Mouse (Mus musculus): Measurements from ENCODE around the gene Nhs. TPM values are rescaled to one million over a fixed set of nuclear protein-coding genes. Genes with fewer than 3 reads are reported as not detected.

The Nhs gene
- under 1 TPM; 0.28 to 0.52 TPM for total RNA-seq (2021)
- long read RNA-seq, experiment 1 = 0 reads
- long read RNA-seq, experiment 2 = 0 reads

DNA sequence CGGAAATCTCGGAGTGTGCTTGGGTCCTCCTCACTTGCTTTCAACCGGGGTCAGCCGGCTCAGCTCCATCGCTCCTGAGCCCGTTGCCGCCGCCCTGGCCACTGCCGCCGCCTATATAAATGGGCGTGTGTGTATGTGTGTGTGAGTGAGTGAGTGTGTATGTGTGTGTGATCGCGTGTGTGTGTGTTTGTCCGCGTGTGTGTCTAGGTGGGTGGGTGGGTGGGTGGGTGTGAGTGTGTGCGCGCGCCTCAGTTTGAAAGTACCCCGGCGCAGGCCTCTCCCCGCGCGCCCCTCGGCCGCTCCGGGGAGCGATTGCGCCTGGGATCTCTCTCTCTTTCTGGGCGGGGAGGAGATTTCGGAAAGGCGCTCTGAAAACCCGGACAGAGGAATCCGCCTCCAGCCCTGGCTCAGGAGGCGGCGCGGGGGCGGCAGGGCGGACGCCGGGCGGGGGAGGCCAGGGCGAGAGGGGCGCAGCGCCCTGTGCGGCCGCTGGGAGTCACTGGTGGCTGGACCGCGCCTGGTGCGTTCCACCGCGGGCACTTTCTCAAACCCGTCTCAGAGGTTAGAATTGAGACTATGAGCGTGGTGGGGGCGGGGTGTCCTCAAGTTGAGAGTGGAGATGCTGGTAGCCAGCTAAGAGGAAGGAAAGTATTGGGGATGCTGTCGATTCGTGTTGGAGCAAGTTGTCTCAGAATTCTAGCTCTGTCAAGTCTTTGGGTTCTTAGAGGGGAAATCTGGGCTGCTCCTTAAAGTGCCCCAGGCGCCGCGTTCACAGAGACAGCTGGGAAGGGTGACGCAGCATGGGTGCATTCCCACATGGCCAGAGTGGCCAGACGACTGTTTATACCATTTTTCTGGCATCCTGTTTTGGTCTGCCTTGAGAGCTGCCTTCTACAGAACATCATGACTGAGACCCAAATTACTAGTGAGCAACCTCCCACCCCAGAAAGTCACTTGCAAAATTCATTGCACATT is at the start of gene Nhs:
TSS of gene Nhs (minus strand) at position 94 of the 975 bp plus-strand sequence.
- intact Hi-C loops (cut with DNase I) = loop anchor here (10.0 kb wide), 2 partner anchors 125 to 135 kb away; no protein-coding TSS in a partner anchor
- DNase-seq = peak; percentile 21 to 47

DNA sequence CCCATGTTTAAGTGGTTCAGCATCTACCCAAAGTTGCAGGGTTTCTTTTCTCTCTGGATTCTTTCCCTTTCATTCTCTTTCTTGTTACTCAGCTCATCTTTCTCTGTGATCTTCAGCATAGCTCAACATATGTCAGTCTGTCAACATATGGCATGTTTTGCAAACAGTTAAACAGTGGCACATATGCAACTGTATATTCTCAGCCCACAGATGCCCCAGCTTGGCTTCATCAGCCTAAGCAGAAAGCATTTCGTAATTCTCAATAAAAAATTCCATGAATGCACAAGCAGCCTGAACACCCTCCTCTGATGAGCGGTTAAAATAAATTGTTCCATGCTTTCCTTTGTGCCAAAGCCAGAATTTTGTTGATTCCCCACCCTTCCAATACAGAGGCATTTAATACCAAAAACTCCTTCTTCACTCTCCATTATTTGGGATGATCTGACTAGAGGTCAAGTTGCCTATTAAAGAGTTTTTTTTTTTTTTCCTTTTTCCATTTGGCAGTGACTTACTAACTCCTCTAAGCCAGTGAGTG is 46.9 kb upstream of the Nhs start:
- no peak for DNase-seq
- intact Hi-C loops (cut with DNase I) = no loop called here

DNA sequence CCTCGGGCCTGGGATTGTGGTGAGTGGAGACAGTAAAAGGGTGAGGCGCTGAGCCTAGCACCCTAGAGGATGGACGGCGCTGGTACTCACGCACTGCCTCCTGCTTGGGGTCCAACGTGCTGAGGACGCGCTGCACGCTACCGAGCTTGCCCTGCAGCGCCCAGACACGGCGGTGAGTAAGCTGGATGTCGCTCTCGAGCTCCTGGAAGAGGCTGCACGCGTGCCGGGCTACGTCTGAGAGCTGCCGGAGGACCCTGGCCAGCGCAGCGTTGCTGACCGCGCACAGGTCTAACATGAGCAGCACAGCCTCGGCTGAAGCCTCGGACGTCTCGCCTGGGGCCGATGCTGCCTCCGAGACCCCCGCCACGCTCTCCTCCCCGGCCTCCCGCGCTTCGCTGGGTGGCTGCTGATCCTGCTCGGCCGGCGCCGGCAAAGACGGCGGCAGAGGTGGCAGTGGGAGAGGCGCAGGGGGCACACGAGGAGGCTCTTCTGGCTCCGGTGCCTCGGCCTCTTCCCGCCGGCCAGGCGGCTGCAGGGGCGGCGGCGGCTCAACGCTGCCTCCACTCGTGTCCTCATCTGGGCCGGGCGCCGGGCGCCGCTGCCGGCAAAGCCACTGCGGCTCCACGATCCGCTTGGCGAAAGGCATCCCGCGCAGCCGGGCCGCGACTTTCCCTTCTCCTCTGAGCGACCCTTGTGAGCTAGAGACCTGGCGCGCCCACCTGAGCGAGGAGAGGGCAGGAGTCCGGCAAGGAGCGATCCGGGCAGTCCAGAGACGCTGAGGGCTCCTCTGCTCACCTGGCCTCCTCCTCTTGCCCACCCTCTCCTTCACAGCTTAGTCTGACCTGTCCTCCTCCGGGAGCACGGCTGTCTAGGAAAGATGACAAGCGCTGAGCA is 540 bp downstream of the Nhs start:
- intact Hi-C loops (cut with DNase I) = loop anchor here (10.0 kb wide), 1 partner anchor 134 kb away; no protein-coding TSS in a partner anchor
- DNase-seq = peak in 1 of 2 experiments; percentile 15

DNA sequence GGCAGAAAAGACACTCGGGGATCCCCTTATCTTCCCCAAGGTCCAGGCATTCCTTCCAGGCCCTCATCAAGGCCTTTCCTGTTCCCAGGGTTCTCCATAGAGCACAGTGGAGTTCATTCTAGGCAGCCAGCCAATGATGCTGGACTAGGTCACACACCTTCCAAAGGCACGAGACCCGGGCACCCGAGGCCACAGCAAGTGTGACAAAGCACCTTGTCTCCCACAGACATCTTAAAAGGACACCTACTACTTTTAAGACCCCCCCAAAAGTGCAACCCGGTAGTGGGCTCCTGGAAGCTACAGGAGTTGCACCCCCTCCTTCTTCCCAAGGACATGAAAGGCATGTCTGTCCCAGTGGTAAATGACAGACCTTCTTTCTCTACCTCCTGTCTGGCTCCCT is 1.4 kb downstream of the Nhs start:
- DNase-seq = no peak
- intact Hi-C loops (cut with DNase I) = loop anchor here (10.0 kb wide), 1 partner anchor 133 kb away; no protein-coding TSS in a partner anchor

DNA sequence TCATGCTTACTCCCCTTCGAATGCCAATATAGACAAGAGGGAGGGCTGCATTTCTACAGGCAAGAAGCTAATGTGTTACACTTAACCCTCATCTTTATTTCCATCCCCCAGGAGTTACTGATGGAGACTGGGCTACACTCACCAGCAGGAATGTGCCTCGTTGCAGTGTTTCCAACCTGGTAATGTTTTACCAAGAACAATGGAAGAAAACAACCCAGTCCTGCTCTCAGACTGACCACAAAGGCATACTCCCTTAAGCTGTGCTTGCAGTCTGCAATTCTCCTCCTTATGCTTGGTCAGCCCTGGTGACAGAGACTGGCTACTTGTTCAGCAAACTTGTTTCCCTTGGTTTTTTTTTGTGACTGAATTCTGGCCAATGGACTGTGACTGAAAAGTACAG is 21.7 kb downstream of the Nhs start:
- no peak for DNase-seq
- intact Hi-C loops (cut with DNase I) = no loop called here

DNA sequence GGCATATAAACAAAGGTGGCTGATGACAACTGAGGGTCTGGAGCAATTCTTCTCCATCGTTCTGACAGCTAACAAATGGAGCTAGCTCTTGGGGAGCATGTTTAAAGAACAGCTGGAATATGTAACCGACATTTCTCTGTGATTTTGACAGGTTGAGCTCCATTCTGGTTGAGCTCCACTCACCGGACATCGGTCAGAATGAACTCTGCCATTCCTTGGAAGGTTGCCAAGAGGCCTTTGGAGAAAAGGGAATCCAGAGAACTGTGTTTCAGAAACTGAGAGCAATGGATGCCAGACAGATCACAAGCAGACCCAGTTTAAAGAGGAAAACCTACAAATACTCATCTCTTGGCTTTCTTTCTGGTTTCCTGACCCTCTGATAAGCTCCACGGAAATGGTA is 46.3 kb downstream of the Nhs start:
- intact Hi-C loops (cut with DNase I) = no loop called here
- no peak for DNase-seq

DNA sequence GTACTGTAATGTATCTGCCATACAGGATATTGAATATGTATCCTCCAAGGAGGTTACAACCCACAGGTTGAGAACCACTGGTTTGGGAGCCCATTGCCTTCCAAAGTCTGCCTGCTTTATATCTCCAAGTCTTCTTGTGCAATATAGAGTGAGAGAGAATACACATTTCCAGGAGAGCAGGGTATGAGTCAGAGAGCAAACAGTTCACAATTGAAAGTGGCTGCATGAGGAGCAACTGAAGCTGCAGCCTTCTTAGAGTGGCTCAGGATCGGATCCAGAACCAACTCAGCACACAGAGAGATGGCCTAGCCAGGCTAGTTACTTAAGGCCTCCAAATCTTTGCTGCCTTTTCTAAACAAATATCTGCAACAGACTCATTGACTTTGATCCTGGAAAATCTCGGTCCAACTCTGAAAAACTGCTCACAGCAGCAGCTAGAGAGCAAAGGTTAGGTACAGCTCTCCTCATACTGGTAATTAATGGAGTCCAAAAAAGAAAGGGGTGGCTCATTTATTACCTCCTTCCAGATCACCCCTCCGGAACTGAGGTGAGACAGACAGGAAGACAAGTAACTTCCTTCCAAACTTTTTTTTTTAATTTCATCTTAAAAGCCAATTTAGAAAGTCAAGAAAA is 56.6 kb downstream of the Nhs start:
- intact Hi-C loops (cut with DNase I) = no loop called here
- no peak for DNase-seq

DNA sequence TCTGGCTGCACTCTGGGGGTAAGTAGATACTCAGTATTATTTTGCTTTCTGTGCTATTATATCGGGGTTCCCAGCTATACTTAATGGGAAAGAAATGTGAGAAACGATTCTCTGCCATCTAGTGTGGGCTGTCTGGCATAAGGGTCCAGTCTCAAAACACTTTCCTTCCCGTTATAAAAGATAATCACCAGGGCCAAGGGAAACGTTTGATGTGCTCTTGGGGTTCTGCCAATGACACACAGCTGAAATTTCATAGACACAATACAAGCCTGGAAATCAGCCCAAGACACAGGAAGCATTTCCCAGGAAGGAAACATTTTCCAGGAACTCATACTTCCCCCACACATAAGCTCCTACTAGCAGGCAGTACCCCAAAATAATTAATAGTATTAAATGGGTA is 61.2 kb downstream of the Nhs start:
- DNase-seq = no peak
- intact Hi-C loops (cut with DNase I) = no loop called here

DNA sequence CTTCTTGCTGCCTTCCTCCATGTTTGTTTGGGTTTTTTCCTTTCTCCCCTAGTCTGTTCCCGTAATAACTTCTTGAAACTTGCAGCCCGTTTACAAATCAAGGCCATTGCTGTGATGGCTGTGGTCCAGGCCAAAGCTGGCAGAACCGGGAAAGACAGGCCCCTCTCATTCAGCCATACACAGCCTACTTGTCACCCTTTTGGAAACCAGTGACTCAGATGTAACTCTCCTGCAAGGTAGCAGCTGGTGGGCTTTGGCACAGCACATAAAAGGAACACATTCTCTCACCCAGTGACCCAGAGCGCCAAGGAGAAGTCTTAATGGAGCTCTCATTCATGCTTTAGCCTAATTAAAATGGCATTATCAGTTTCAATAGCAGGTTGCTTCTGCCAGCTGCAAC is 72.2 kb downstream of the Nhs start:
- DNase-seq = no peak
- intact Hi-C loops (cut with DNase I) = no loop called here

DNA sequence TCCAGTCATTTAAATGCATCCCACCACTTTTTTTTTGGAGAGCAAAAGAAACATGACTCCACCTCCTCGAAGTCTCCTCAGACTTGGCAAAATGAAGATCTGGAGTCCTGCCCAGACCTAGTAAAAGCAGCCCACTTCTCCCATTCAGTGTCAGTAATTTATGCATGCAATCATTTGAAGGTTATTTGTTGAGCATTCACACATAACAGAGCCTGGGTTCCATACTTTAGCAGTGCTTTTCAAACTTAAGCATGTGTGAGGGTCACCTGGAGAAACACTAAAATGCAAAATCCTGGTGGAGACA is 73.7 kb downstream of the Nhs start:
- DNase-seq = peak in 1 of 2 experiments; percentile 7

DNA sequence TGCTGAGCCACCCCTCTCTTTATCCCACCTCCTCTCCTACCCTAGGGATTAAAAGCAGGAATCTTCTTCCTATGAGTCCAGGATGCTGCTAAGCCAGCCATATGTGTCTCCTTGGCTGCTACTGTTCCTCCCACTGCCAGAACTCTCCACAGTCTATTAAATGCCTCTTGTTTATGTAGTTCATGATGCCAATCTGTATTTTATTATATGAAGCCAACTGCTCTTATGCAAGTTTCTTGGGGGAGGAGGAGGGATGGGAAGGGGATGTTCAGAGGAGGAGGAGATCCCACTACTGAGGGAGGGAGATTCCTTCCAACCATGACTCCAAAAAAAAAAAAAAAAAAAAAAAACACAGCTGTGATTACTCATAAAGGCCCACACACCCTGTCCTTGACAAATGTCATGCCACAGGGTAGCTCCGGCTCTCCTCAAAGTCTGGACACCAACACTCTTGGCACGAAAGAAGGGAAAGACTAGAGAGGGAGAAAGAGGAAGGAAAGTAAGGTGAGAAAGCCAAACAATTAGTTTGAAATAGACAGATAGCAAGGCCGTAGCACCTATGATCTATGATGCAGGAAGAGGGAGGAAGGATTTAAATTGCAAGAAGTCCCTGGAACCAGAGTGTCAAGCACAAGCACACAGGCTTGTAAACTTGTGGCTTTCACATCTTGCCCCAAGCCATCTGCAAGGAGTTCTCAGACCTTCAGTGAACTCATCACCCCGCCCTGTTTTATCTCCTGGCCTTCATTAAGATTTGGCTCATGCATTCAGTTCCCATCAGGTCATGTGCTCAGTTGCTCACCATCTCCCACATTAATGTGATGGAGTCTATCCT is 74.3 kb downstream of the Nhs start:
- DNase-seq = no peak
- intact Hi-C loops (cut with DNase I) = no loop called here

More for the DNA sequence above, 73.7 kb downstream of the Nhs start:
- intact Hi-C loops (cut with DNase I) = no loop called here

DNA sequence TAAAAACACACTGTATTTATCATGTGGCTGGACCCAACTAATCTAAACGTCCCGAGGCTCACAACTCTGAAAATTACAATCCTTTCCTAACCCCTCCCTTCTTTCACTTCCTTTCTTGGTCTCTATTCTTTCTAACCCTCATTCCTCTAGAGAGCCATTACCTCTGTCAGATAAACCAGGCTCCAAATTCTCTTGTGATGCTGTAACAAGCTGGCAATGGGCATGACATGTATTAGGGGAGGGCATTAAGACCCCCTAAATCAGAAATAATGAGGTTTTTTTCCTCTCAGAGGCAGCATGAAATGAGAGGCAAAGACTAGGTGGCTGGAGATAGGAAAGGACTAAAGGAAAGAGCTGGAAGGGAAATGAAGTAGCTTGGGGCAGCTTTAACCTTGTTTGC is 96.4 kb downstream of the Nhs start:
- DNase-seq = no peak
- intact Hi-C loops (cut with DNase I) = no loop called here

DNA sequence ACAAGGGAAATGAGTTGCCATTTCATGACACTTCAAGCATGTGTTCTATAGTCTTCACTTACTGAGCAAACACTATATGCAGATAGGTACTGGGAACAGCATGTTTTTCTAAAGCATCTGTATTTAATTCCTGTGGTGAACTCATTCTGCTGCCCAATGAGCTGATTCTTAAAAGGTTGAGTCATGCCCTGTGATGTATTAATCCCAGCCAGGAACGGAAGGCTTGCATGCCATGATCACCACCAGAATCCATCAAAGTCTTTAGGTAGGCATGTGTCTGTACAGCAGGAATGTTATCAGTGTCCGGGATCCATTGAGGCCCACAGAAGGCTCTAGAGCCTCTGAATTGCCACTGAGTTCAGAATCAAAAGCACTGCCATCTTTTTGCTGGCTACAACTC is 103.9 kb downstream of the Nhs start:
- intact Hi-C loops (cut with DNase I) = no loop called here
- no peak for DNase-seq

DNA sequence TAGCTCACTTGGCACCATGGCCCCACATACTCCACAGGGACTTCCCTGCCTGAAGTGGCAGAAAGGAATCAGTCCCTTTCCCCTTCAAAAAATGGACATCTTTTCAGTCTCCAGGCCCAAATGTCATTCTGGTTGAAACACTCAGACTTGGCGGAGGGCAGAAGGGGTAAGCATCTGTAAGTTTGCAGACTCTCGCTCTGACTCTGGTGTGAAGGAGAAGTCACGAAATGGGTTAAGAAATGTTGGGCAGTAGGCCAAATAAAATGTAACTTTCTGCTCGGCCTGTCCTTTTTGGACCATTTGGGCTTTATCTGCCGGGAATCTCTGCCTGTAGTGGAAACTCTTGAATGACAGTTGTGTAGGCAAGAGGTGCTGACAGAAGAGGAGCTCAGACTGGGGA is 106.0 kb downstream of the Nhs start:
- intact Hi-C loops (cut with DNase I) = no loop called here
- no peak for DNase-seq

DNA sequence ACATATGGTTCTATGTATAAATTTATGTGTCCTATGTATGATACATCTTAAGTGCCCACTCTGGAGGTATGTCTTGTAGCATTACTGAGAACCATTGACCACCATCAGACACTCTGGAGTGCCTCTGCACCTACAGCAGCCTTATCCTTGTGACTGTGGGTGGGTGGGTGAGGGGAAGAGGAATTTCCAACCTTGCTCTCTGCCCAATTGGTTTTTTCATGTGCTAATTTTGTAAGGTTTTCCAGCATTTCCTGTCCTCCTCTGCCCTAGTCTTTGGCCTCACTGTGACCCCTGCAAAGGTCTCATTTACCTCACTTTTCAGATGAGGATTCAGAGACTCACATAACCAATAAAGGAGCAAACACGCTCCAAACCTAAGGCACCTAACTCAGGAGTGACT is 107.0 kb downstream of the Nhs start:
- intact Hi-C loops (cut with DNase I) = no loop called here
- no peak for DNase-seq

DNA sequence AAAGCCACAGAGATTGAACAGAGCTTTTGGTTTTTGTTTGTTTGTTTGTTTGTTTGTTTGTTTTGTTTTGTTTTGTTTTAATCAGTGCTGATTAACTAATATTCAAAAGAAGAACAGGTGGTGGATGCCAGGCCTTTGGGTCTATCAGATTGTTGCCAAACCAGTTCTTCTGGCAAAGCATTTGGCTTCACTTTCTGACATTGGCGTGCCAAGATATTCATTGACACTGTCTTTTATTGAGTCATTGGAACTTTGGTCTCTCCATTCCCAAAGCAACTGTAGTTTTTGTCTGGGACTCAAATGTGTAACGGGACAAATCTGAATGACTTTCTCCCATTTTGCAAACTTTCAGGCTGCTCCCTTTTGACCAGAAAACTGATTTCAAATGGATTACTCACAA is 109.9 kb downstream of the Nhs start:
- intact Hi-C loops (cut with DNase I) = no loop called here
- DNase-seq = no peak

DNA sequence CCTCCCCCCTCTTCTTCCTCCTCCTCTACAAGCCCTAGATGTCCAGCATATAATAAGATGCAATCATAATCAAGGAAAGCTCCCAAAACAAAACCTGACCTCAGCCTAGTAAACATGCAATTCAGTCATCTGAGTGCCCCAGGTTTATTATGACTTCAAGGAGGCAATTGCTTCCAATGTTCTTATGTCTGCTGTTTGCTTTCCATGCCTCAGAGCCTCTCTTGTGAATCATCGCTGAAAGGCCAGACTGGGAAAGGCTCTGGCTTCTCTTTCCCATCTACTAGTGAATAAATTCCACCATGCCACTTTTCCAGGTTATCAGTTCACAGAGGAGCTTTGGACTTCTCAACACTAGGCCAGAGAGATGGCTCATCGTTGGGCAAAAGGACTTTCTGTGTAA is 114.0 kb downstream of the Nhs start:
- intact Hi-C loops (cut with DNase I) = no loop called here
- no peak for DNase-seq

DNA sequence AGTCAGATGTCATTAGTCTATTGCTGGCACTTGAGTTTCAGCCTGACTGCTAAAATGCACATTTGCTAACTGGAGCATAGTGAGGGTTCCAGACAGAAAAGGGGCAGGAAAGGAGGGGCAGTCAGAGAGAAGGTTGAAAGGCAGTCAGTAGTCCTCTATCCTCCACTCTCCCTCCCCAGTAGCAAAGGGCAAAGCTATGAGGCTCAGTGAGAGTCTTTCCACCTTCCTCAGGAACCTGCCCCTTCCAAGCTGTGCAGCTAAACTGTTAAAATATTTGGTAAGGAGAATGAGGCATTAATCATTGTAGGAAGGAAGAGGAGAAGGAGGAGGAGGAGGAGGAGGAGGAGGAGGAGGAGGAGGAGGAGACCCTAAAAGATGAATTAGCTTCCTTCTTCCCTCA is 115.4 kb downstream of the Nhs start:
- DNase-seq = no peak
- intact Hi-C loops (cut with DNase I) = no loop called here

DNA sequence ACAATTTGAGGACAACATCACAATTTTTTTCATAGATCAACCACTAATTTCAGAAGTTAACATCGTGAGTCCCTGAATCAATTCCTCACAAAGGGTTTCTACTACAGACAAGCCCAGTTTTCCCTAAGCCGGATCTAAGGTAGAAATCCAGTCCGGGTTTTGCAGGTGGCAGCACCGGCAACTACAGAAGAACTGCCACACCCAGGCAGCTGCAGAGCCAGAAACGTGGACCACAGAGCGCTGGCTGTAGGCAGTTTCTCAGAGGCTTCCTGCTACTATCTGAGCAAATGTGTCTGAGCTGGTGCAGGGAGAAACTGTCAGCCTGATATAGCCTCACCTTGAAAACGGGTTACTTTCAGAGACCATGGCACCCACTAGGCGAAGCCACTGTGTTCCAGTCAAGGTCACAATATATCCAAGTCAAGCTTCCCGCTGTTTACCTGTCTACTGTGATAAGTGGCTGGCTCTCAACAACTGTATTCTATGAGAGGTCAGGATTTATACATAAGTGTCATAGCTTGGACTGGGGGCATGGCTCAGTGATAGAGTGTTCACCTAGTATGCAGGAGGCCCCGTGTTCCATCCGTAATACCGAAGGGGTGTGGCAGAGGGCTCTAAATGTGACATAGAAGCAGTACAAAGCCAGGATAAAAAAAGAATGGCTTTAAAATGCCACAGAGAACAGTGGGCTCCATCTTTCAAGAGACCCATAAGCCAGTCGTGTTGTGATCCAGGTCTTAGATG is 134.1 kb downstream of the Nhs start:
- peak; percentile 14 to 19 for DNase-seq
- intact Hi-C loops (cut with DNase I) = loop anchor here (10.0 kb wide), 1 partner anchor 129 kb away; the partner anchor contains the start of gene Nhs
